Mouse (Mus musculus) heart, embryonic 16.5 days (tissue): ENCODE data around the gene Azin2. TPM values are rescaled to one million over a fixed set of nuclear protein-coding genes. Genes with fewer than 3 reads are reported as not detected.

ENCODE experiments used
- ATAC-seq: fragments of 200-750 bp; cut with Nextera tagmentation; replicated peaks from 2 replicates; pipeline ENCODE4 v1.8.0; 2017; ENCODE audit warnings: moderate number of reproducible peaks; ENCODE audit not compliant: insufficient read depth, low FRiP score; ENCODE audit errors: extremely low read depth
- H3K27ac ChIP-seq: fragments of 300-500 bp; sonication (generic); 2 replicates; pipeline ENCODE4 v1.5.1; 2014; ENCODE audit warnings: mild to moderate bottlenecking, low read length, control low read depth, moderate library complexity
- H3K27me3 ChIP-seq: fragments of 300-500 bp; sonication (generic); 2 replicates; pipeline ENCODE4 v1.6.1; 2014; ENCODE audit warnings: low read length, mixed read lengths; ENCODE audit not compliant: control insufficient read depth, insufficient read depth
- H3K36me3 ChIP-seq: fragments of 300-500 bp; sonication (generic); 2 replicates; pipeline ENCODE4 v1.6.1; 2014; ENCODE audit not compliant: control insufficient read depth, insufficient read depth
- H3K4me1 ChIP-seq: fragments of 300-500 bp; sonication (generic); 2 replicates; pipeline ENCODE4 v1.6.1; 2014; ENCODE audit warnings: low read length, mixed read lengths; ENCODE audit not compliant: control insufficient read depth, insufficient read depth
- H3K4me2 ChIP-seq: fragments of 300-500 bp; sonication (generic); 2 replicates; pipeline ENCODE4 v1.6.1; 2014; ENCODE audit warnings: low read depth, mild to moderate bottlenecking, control low read depth, low read length
- H3K4me3 ChIP-seq: fragments of 300-500 bp; sonication (generic); 2 replicates; pipeline ENCODE4 v1.5.1; 2014; ENCODE audit warnings: mild to moderate bottlenecking, control low read depth, low read length
- H3K9ac ChIP-seq: fragments of 300-500 bp; sonication (generic); 2 replicates; pipeline ENCODE4 v1.6.1; 2014; ENCODE audit warnings: low read length, control low read depth
- H3K9me3 ChIP-seq: fragments of 300-500 bp; sonication (generic); replicated peaks from 2 replicates; pipeline ENCODE4 v1.6.1; 2016; ENCODE audit warnings: low read length; ENCODE audit not compliant: control insufficient read depth
- WGBS: fragments of 180-500 bp; shearing (Covaris S2); extraction: QIAGEN DNeasy Blood & Tissue Kit; methylation state at CpG from one replicate; pipeline ENCODE4 v1.1.7; 2014; 5-methylcytosine and 5-hydroxymethylcytosine counted together
- polyA plus RNA-seq: library from polyadenylated mRNA; unstranded; fragments of >200 nt; fragmentation: Nextera tagmentation; extraction: Ambion mirVana; gene quantifications from 2 replicates; pipeline ENCODE4 v1.2.1, GENCODE M21; 2015

The Azin2 gene
- polyA plus RNA-seq, 1 experiment from 2014 or later: 7.6 TPM

GRCm38 (mm10) chr4:128891157-128891556, 71.1 kb downstream of the Azin2 start:
- WGBS: 8% methylated on average over 1 of the region's 1 CpGs
- Histone ChIP-seq H3K9ac (no peak overlapping the region), H3K27ac (no peak overlapping the region)

GRCm38 (mm10) chr4:128889752-128890630, 72.3 kb downstream of the Azin2 start:
- H3K36me3 ChIP-seq: no peaks in the 10 kb centered on the region
- H3K27me3 ChIP-seq: 0 out of 2 replicates have a peak, but pooled peaks cover 5% of the 10 kb centered on the region
- 0 out of 2 replicates have a peak, but pooled peaks cover 2% of the 10 kb centered on the region for H3K9me3 ChIP-seq
- peaks cover 5% of the 10 kb centered on the region; the same call in 1 of the 2 replicates for H3K4me1 ChIP-seq
- ATAC-seq: no peak
- no peak overlapping the region for H3K4me2 ChIP-seq
- 76% methylated on average over 12 of the region's 12 CpGs for WGBS
- no peak overlapping the region for H3K27ac ChIP-seq
- H3K4me3 ChIP-seq: no peak overlapping the region
- H3K9ac ChIP-seq: no peak overlapping the region

More at GRCm38 (mm10) chr4:128891157-128891556, 71.1 kb downstream of the Azin2 start:
- Histone ChIP-seq H3K27me3 (0 out of 2 replicates have a peak, but pooled peaks cover 2% of the 10 kb centered on the region), H3K4me3 (no peak overlapping the region), H3K4me2 (no peak overlapping the region), H3K9me3 (no peaks in the 10 kb centered on the region), H3K4me1 (peaks cover 5% of the 10 kb centered on the region; the same call in 1 of the 2 replicates), H3K36me3 (no peaks in the 10 kb centered on the region)
- ATAC-seq: peak; percentile 66; the same call in 1 of the 2 replicates

DNA sequence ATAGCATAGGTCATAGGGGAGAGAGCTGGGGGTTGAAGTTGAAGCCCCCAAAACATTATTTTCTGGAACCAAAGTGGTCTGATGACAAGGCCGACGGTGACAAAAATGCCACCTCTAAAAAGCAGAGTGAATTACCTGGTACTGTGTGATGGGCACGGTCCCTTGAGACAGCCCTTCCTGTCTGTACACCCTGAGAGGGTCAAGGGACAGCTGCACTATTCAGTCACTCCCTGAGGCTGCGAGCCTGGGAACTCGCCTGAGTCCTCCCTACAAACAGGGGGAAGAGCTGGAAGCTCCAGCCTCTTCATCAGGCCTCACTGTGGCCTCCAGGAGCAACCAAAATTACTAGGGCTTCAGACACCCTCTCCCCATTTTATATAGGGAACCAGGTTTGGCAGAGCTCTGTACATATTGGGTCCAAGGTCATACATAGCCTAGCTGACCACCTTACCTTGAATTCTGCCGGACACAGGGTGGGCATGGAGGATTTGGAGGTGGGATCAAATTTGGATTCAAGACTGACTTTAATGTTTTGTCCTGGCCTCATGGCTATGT, 73.7 kb downstream of the Azin2 start:
- Histone ChIP-seq H3K4me2 (no peak overlapping the region), H3K9ac (no peak overlapping the region), H3K9me3 (0 out of 2 replicates have a peak, but pooled peaks cover 2% of the 10 kb centered on the region), H3K4me1 (peaks cover 8% of the 10 kb centered on the region; the same call in 1 of the 2 replicates), H3K27me3 (0 out of 2 replicates have a peak, but pooled peaks cover 7% of the 10 kb centered on the region), H3K4me3 (no peak overlapping the region), H3K27ac (no peak overlapping the region), H3K36me3 (no peaks in the 10 kb centered on the region)
- WGBS: 84% methylated on average over 6 of the region's 6 CpGs
- no peak for ATAC-seq

- H3K4me2 ChIP-seq: no peak overlapping the region
- no peak for ATAC-seq
- 0 out of 2 replicates have a peak, but pooled peaks cover 7% of the 10 kb centered on the region for H3K27me3 ChIP-seq
- no peak overlapping the region for H3K9ac ChIP-seq
- H3K27ac ChIP-seq: no peak overlapping the region
- WGBS: 72% methylated on average over 9 of the region's 9 CpGs
- peaks cover 11% of the 10 kb centered on the region; the same call in 1 of the 2 replicates for H3K4me1 ChIP-seq
- H3K36me3 ChIP-seq: no peaks in the 10 kb centered on the region
- no peak overlapping the region for H3K4me3 ChIP-seq
- H3K9me3 ChIP-seq: 0 out of 2 replicates have a peak, but pooled peaks cover 2% of the 10 kb centered on the region
Observed at GRCm38 (mm10) chr4:128887641-128888091, 74.6 kb downstream of the Azin2 start.

GRCm38 (mm10) chr4:128887026-128887425, 75.2 kb downstream of the Azin2 start:
- no peak overlapping the region for H3K4me3 ChIP-seq
- 85% methylated on average over 10 of the region's 10 CpGs for WGBS
- H3K9ac ChIP-seq: no peak overlapping the region
- no peak overlapping the region for H3K4me2 ChIP-seq
- H3K27me3 ChIP-seq: peaks cover 7% of the 10 kb centered on the region; the same call in 1 of the 2 replicates
- ATAC-seq: no peak
- H3K4me1 ChIP-seq: peaks cover 11% of the 10 kb centered on the region; the same call in 1 of the 2 replicates
- 0 out of 2 replicates have a peak, but pooled peaks cover 2% of the 10 kb centered on the region for H3K9me3 ChIP-seq
- H3K36me3 ChIP-seq: no peaks in the 10 kb centered on the region
- H3K27ac ChIP-seq: no peak overlapping the region

DNA sequence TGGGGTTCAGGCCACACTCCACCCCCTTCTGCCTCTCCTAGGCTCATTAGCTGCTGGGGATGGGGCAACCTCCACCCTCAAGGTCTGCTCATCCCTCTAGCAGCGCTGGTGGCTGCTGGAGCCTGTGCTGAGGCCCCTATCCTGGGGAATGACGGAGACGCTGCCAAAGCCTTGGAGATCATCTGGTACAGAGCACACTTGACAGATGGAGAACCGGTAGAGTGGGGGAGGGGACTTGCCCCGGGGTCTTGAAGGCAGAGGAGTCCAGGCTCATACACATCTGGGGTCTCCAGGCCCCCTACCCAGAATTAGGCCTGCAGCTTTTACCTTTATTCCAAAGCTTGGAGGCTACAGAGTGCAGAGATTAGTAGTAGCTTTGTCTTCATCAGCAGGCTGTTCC, 75.7 kb downstream of the Azin2 start:
- peaks cover 11% of the 10 kb centered on the region; the same call in 1 of the 2 replicates for H3K4me1 ChIP-seq

GRCm38 (mm10) chr4:128885540-128885939, 76.7 kb downstream of the Azin2 start:
- Histone ChIP-seq H3K9ac (no peak overlapping the region), H3K27me3 (peaks cover 10% of the 10 kb centered on the region; the same call in 1 of the 2 replicates), H3K4me2 (no peak overlapping the region), H3K9me3 (0 out of 2 replicates have a peak, but pooled peaks cover 6% of the 10 kb centered on the region), H3K4me1 (peaks cover 10% of the 10 kb centered on the region; the same call in 1 of the 2 replicates), H3K36me3 (no peaks in the 10 kb centered on the region), H3K27ac (no peak overlapping the region), H3K4me3 (no peak overlapping the region)
- 95% methylated on average over 8 of the region's 8 CpGs for WGBS
- no peak for ATAC-seq

More for the DNA sequence above, 75.7 kb downstream of the Azin2 start:
- Histone ChIP-seq H3K27ac (no peak overlapping the region), H3K36me3 (no peaks in the 10 kb centered on the region), H3K4me2 (no peak overlapping the region), H3K9me3 (0 out of 2 replicates have a peak, but pooled peaks cover 2% of the 10 kb centered on the region), H3K27me3 (peaks cover 10% of the 10 kb centered on the region; the same call in 1 of the 2 replicates), H3K4me3 (no peak overlapping the region), H3K9ac (no peak overlapping the region)
- WGBS: 63% methylated on average over 5 of the region's 5 CpGs
- ATAC-seq: no peak

GRCm38 (mm10) chr4:128884711-128885095, 77.5 kb downstream of the Azin2 start:
- Histone ChIP-seq H3K4me2 (peak overlapping the region; percentile 89), H3K27ac (no peak overlapping the region), H3K9ac (no peak overlapping the region; the same call in 1 of the 2 replicates), H3K4me3 (peak overlapping the region; percentile 62), H3K36me3 (no peaks in the 10 kb centered on the region), H3K27me3 (peaks cover 10% of the 10 kb centered on the region; the same call in 1 of the 2 replicates), H3K9me3 (0 out of 2 replicates have a peak, but pooled peaks cover 7% of the 10 kb centered on the region), H3K4me1 (peaks cover 6% of the 10 kb centered on the region; the same call in 1 of the 2 replicates)
- no peak for ATAC-seq
- WGBS: 53% methylated on average over 5 of the region's 5 CpGs
